Mouse (Mus musculus): ENCODE measurements around the gene 6330409D20Rik.
A peak's percentile ranks its signal among the peaks of the same experiment; 100 is the strongest.

The 6330409D20Rik gene

GRCm38 (mm10) chr2:32722581-32722980 is 18.2 kb downstream of the 6330409D20Rik start:
- no peak for DNase-seq

GRCm38 (mm10) chr2:32722046-32722445 is 18.8 kb downstream of the 6330409D20Rik start:
- DNase-seq = no peak

DNA sequence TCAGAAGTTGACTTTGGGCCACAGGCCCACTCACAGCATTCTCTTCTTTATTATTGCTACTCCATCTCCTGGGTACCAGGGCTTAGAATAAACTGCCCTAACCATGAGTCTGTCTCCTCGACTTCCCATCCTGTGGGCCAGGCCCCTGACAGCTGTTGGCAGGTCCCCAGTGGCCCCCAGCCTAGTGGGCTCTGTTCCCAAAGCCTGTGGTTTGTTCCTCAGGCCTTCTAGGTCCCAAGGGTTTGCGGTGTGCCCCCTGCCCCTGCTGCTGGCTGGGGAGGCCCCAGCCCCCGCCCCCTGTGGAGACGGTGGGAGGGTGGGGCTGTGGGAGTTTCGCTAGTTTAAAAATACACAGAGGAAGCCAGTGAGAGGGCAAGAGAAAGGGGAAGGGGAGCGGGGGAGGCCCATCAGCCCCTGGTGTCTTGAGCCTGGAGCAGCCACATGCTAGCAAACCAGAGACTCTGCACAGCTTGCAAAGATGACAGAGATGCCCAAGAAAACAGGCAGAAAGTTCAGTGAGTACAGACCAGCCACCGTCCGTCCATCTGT is 20.1 kb downstream of the 6330409D20Rik start, which contains the start of gene Sh2d3c:
Gene Sh2d3c, plus strand, starts transcription at position 375 of the 549 bp plus-strand sequence.
- DNase-seq = peak; percentile 74 to 79

DNA sequence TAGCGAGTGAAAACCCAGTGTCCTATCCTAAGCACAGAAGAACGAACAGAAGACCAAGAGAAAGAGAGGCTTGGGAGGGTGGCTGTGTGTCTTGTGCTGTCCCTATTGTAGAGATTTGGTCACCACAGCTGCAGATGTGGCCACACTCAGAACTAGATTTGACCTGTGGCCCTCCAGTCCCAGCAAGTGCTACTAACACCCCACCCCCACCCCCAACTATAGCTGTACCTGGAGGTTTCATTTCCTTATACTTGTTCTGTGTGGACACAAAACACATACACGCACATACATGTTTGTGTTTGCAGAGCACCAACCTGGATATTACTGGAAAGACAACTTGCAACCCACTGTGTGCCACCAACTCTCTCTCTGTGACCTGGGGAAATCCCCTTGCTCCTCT is 20.8 kb downstream of the 6330409D20Rik start:
- DNase-seq = no peak

GRCm38 (mm10) chr2:32718761-32719160 is 22.1 kb downstream of the 6330409D20Rik start:
- DNase-seq = no peak

GRCm38 (mm10) chr2:32714987-32715425 is 25.8 kb downstream of the 6330409D20Rik start:
- peak in 1 of 2 experiments; percentile 53 for DNase-seq

DNA sequence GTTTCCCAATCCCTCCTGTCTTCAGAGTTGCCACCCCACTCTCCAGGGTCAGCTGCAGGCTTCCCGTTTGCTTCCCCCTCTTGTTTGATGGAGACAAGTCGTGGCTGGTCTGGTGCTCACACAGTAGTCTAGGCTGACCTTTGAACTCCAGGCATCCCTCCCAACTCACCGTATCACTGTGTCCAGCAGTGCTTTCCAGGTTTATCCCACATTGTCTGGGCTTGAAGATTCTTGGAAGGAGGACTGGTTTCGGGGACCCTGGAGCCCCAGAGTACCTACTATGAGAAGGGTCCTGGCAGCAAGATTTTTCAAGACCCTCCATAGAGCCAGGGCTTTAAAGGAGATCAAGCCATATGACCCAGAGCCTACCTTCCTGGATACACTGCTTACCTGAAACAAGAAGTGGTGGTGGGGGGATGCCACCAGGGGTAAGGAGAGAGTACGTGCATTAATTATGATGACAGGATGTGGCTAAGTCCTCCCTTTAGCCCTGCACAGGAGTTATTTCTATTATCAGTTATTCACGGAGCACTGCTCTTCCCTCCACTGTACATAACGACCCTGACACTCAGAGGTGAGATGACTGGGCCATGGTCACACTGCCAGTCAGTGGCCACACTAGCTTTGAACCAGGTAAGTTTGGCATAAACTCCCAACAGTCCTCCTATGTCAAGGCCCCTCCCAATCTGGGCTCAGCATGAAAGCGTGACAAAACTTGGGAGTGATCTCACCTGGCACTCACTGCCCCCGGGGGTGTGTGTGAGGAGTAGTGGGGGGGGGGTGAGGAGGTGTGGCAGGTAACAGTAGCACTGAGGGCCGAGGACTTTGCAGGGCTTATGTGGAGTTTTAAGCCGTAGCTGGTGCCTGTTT is 26.5 kb downstream of the 6330409D20Rik start:
- no peak for DNase-seq

DNA sequence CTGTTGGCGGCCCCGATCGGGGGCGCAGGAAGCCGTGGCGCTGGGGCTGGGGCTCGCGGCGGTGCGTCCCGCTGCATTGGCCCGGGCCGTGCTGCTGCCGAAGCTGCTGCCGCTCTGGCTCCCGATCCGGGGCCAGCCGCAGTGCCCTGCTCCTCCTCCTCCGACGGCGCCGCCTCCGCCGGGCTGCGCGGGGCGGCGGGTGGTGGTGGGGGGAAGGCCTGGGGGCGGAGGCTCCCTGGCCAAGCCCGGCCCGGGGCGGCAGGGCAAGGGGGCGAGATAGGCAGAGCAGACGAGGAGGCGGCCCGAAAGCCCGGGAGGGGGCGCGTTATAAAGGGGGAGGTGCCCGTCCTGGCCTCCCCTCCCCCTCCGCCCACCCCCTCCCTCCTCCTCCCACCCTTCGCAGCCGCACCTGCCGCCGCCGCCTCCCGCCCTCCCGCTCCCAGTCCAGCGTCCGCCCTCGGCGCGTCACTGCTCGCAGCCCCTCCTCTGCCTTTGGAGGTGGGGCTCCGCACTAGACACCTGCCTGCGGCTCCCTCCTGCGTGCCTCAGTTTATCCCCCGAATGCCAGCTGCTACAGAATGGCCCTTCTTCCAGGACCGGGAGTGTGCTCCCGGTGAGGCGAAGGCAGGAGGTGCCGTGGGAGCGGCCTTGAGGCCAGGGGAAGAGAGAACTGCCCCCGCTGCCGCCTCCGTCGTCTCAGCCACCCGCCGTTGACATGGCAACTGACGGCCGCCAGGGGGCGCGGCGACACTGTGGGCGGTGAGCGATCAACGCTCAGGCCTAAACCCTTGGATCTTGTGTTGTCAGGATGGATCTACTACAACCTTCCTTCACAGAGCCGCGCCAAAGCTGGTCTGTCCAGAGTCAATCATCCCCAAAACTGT is 27.6 kb downstream of the 6330409D20Rik start, which contains the start of gene Cdk9:
Gene Cdk9, minus strand, starts transcription at position 143 of the 884 bp plus-strand sequence.
- DNase-seq = peak; percentile 94 to 96

- DNase-seq = peak; percentile 95 to 98
Measured at GRCm38 (mm10) chr2:32712586-32712933, 28.3 kb downstream of the 6330409D20Rik start.

- peak; percentile 78 to 88 for DNase-seq
Measured at GRCm38 (mm10) chr2:32712108-32712551, 28.7 kb downstream of the 6330409D20Rik start.

DNA sequence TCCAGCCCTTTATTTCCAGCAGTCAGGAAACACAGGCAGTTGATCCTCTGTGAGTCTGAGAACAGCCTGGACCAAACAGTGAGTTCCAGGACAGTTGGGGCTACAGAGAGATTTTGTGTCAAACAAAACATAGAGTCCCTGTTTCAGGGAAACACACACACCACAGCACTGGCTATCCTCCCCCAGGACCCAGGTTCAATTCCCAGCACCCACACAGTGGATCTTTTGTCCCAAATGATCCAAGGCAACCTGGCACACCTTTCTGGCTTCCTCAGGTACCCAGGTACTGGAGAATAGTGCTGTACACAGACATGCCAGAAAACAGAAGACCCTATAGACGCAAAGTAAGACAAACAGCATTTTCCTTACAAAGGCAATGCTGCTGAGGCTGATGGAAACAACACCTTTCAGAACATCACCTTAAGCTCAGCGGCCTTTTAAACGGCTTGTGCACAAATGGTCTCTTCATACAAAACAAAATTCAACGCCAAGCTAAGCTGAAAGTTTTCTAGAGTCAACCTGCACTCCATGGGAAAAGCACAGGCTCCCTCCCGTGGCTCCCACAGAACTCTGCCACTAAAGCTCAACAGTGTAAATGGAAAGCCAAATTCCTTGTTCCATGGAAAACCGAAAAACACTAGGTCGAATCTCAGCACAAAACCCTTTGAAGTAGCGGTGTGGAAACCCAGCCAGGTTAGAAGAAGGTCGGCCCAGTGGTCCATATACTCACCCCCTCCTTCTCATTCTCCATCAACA is 29.3 kb downstream of the 6330409D20Rik start:
- DNase-seq = peak in 1 of 2 experiments; percentile 33

- DNase-seq = no peak
Measured at GRCm38 (mm10) chr2:32710425-32710824, 30.4 kb downstream of the 6330409D20Rik start.

DNA sequence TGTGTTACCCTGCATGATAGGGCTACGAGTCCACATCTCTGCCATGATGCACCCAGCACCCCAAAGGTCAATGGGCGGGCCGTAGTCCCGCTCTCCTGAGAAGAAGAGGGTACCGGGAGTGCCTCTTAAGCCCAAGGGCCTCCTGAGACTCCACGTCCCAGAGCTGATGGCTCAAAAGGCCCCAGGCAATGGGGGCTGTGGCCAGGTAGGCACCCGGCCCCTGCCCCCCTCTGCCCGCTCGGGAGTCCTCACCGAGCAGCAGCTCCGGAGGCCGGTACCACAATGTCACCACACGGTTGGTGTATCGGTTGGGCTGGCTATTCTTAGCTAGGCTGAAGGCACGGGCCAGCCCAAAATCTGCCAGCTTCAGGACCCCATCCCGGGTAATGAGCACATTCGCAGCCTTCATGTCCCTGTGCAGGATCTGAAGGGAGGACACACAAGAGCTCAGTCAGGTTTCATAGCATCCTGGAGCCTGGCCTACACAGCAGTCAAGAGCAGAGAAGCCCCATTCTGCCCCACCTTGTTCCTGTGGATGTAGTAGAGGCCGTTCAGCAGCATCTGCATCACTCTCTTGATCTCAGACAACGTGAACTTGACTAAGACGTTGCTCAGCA is 31.2 kb downstream of the 6330409D20Rik start:
- DNase-seq = no peak

DNA sequence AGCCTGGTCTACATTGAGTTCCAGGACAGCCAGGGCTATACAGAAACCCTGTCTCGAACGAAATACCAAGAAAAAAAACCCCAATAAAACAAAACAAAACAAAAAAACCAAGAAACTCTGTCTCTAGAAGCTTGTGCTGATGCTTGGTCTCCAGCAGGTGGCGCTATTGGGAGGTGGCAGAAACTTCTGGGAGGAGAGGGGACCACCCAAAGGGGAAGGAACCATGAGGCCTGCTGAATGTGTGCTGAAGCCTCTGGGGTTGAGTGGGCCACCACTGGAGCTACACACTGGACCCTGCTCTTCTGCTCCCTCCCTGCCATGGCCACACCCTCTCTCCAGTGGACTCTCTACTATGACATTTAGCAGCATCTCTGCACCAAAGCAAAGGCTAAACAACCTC is 32.2 kb downstream of the 6330409D20Rik start:
- DNase-seq = peak; percentile 81 to 84

DNA sequence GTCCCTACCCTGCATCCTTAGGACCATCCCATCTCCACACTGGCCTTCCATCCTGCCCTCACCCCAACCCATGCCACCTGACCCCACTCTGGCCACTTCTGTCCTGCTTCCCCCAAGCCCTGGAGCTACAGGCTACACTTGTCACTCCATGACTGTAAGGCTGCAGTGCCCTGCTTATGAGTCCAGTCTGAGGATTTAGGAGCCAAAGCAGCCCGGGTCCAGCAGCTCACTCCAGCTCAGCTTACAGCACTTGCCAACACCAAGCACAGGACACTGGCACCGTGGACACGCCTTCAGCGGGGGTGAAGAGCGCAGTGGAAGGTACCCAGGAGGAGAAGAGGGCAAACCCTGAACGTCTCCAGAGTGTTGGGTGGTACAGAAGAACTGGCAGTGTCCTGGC is 33.8 kb downstream of the 6330409D20Rik start:
- DNase-seq = no peak

DNA sequence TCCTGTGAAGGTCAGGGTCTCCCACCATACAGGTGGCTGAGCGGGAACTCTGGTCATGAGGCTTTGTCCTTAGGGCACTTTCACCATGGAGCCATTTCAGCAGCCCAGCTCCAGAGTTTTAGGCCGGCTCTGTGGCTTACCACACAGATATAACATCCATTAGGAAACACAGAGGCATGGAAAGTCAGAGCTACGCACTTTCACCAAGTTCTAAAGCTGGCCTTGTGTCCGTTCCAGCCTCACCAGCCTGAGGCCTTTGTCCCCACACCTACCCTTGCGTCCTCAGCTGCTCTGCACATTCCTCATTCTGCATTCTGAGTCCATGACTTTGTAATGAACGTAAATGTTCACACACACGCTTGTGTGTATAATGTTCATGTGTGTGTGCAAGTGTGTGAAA is 35.8 kb downstream of the 6330409D20Rik start:
- no peak for DNase-seq

DNA sequence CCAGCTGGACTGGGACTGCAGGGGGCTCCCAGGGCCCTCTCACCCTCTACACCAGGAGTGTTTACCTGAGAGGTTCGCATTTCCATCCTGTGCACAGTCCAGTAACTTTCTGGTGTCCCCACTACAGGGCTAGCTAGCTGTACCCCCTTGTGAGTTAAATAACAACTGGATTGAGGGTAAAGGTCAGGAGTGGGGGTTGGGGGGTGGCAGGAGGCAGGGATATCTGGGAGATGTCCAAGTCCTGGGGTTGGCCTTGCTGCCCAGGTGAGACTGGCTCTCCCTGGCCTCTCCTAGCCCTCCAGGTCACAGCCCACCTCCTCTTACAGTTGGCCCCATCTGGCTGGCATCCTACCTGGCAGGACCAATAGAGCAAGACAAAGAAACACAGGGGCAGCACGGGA is 36.8 kb downstream of the 6330409D20Rik start, which contains the start of gene Fpgs:
Gene Fpgs, minus strand, starts transcription at position 125 of the 401 bp plus-strand sequence.
- peak; percentile 50 to 68 for DNase-seq

GRCm38 (mm10) chr2:32703046-32703445 is 37.8 kb downstream of the 6330409D20Rik start:
- no peak for DNase-seq

- no peak for DNase-seq
Measured at GRCm38 (mm10) chr2:32700966-32701743, 39.7 kb downstream of the 6330409D20Rik start.

- DNase-seq = no peak
Measured at GRCm38 (mm10) chr2:32699680-32700079, 41.1 kb downstream of the 6330409D20Rik start.

GRCm38 (mm10) chr2:32694691-32695090 is 46.1 kb downstream of the 6330409D20Rik start:
- no peak for DNase-seq

All from kidney, postnatal 4 days (tissue).